In genomic region chr7:112741790-112742189, GRCm38 (mm10) we compare ENCODE assay signal across 8 mouse cellular contexts.
DNase-seq lines count a peak whose midpoint lies in the region; ATAC-seq and TF ChIP-seq lines count a peak whose summit lies in the region.
"Had no signal": no experiment of that assay in that cellular context is flagged by ENCODE, and none has a peak within 500 bp of the region (broad histone marks: within the 10 kb centered on the region; RNA-seq: fewer than 3 reads in every experiment).

No protein-coding gene starts in this region.

- TF ChIP-seq CTCF in brain, embryonic 14.5 days (IDR thresholded peaks at IDR 0.05; ENCODE audit: borderline replicate concordance, extremely low read depth, insufficient read depth, insufficient read length) = no peak

- ATAC-seq in heart, embryonic 15.5 days (replicated peaks; ENCODE audit: insufficient number of reproducible peaks, insufficient read depth, low FRiP score, low read depth) = peak; percentile 77

- no peaks in the 10 kb centered on the region for H3K27me3 ChIP-seq in heart, embryonic 15.5 days
- H3K27me3 ChIP-seq: limb, embryonic 15.5 days had no signal

- peaks cover 65% of the 10 kb centered on the region for H3K4me1 ChIP-seq in heart, embryonic 15.5 days (replicated peaks)

- H3K27ac ChIP-seq in heart, embryonic 15.5 days = peak overlapping the region; percentile 89
- H3K27ac ChIP-seq: limb, embryonic 15.5 days had no signal

- 28% methylated on average over 12 of the region's 12 CpGs for WGBS in heart, embryonic 15.5 days

- H3K4me2 ChIP-seq in heart, embryonic 15.5 days = peak overlapping the region; percentile 53
- H3K4me2 ChIP-seq: limb, embryonic 15.5 days had no signal

- H3K9ac ChIP-seq in heart, embryonic 15.5 days = peak overlapping the region; percentile 46
- H3K9ac ChIP-seq: limb, embryonic 15.5 days had no signal

- H3K36me3 ChIP-seq in heart, embryonic 15.5 days = no peaks in the 10 kb centered on the region
- H3K36me3 ChIP-seq: limb, embryonic 15.5 days had no signal

- H3K9me3 ChIP-seq in heart, embryonic 15.5 days (replicated peaks) = no peaks in the 10 kb centered on the region
- H3K9me3 ChIP-seq: limb, embryonic 15.5 days had no signal

- H3K4me3 ChIP-seq in heart, embryonic 15.5 days = peak overlapping the region; percentile 36
- H3K4me3 ChIP-seq: limb, embryonic 15.5 days had no signal

- DNase-seq in brain, embryonic 14.5 days (ENCODE audit: low read depth) = peak; percentile 58
- peak; percentile 46 for DNase-seq in cerebellum, adult 9-10 months
- DNase-seq in kidney, postnatal 4 days = peak; percentile 57 to 71
- no peak for DNase-seq in spleen, postnatal 36 days (ENCODE audit: low spot score in 2 of 2)
- DNase-seq in thymus, postnatal 0 days (ENCODE audit: low spot score) = no peak
- no peak for DNase-seq in frontal cortex, postnatal 14 days (ENCODE audit: low spot score in 2 of 2)

- TF ChIP-seq POLR2A in brain, embryonic 14.5 days (IDR thresholded peaks at IDR 0.05; ENCODE audit: borderline replicate concordance, extremely low read depth, insufficient read depth, insufficient read length, poor library complexity, severe bottlenecking) = no peak

Comparison
In these comparisons a context has a peak if more than half of its experiments do, and no peak if none do; other contexts are left out.
1. DNase-seq: peak in brain, embryonic 14.5 days (single experiment), cerebellum, adult 9-10 months (single experiment) and kidney, postnatal 4 days (2 of 2); none in spleen, postnatal 36 days (0 of 2), thymus, postnatal 0 days (single experiment) and frontal cortex, postnatal 14 days (0 of 2).